Mouse (Mus musculus): ENCODE data around the gene Strc.

Gene Strc

GRCm38 (mm10) chr2:121354820-121355592, 32.0 kb downstream of the Strc start, which contains the start of gene Ppip5k1:
Ppip5k1 (minus strand) TSS chr2:121355396.
- peak; percentile 90 for DNase-seq (ENCODE audit: low read depth)

GRCm38 (mm10) chr2:121354378-121354777, 32.6 kb downstream of the Strc start:
- peak; percentile 10 for DNase-seq (ENCODE audit: low read depth)

GRCm38 (mm10) chr2:121353156-121353555, 33.8 kb downstream of the Strc start:
- no peak for DNase-seq (ENCODE audit: low read depth)

- DNase-seq (ENCODE audit: low read depth), result peak; percentile 13
Measured at GRCm38 (mm10) chr2:121339057-121339456, 47.9 kb downstream of the Strc start.

GRCm38 (mm10) chr2:121329492-121329891, 57.5 kb downstream of the Strc start:
- DNase-seq (ENCODE audit: low read depth), result no peak

- no peak for DNase-seq (ENCODE audit: low read depth)
Measured at GRCm38 (mm10) chr2:121323693-121324470, 63.1 kb downstream of the Strc start.

- no peak for DNase-seq (ENCODE audit: low read depth)
Measured at GRCm38 (mm10) chr2:121323041-121323440, 63.9 kb downstream of the Strc start.

- no peak for DNase-seq (ENCODE audit: low read depth)
Measured at GRCm38 (mm10) chr2:121316278-121316677, 70.7 kb downstream of the Strc start.
